In the genomic region with DNA sequence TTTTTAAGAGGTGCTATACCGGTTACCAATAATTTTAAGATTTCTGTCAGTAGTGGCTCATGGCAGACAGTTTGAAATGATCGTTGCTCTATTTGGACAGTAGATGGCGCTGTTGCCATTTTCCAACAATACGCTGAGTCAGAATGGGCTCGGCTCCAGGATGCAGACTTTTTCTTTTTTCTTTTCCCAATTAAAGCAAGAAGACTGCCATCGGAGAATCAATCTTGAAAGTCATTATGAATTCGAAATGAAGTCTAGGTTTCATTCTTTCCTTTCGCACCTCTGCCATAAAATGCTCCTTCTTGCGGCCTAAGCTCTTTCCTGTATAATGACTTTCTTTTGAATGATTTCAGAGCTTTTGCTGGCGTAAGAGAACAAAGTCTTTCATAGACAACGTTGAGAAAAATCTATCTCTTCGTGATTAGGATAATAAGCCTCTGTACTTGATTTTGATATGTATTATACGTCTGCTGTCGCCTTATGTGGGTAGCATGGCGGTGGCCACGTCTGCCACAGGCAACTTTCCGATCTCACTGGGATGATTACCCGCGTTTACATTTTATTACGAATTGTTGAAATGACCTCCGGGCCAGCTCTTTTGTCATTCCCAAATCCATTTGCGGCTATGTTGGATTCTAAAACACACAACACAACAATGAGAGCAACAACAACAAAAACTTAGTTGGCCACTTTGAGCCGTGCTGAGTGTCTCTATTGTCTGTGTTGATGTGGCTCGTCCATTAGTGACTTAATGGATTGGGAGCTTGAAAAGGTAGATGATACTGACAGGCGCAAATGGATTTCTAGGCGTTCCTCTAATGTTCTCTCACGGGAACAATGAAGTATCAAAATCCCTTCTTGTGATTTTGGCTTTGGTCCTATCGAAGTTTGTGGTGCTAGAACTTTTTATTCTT, we compare ENCODE assay signal across 8 mouse cellular contexts. TPM values are rescaled to one million over a fixed set of nuclear protein-coding genes. Genes with fewer than 3 reads are reported as not detected.
A peak's percentile ranks its signal among the peaks of the same experiment; 100 is the strongest.
DNase-seq lines count a peak whose midpoint lies in the region; ATAC-seq and TF ChIP-seq lines count a peak whose summit lies in the region.

No protein-coding gene starts in this region.

- H3K4me2 ChIP-seq in hindbrain, postnatal 0 days (ENCODE audit: low read depth, low read length): peak overlapping the region; percentile 59

- peak; percentile 84 for ATAC-seq in frontal cortex, adult (ENCODE audit: low TSS enrichment)
- peak; percentile 56; the same call in 1 of the 2 replicates for ATAC-seq in hindbrain, postnatal 0 days

- DNase-seq in kidney, adult 18-20 months: peak; percentile 45
- DNase-seq in kidney, adult 11 months: no peak
- DNase-seq in cerebellum, adult 9-10 months: peak; percentile 44
- peak; percentile 90 for DNase-seq in hindbrain, postnatal 0 days (ENCODE audit: low spot score)
- DNase-seq in left cerebral cortex, adult 18-20 months (ENCODE audit: low spot score in 2 of 2): peak; percentile 71
- DNase-seq in right cerebral cortex, postnatal 14 days: peak; percentile 68

- no peaks in the 10 kb centered on the region for H3K9me3 ChIP-seq in hindbrain, postnatal 0 days (ENCODE audit: low read length)
- H3K9me3 ChIP-seq in megakaryocyte, embryonic 14.5 days: no peaks in the 10 kb centered on the region

- no peaks in the 10 kb centered on the region for H3K36me3 ChIP-seq in hindbrain, postnatal 0 days (ENCODE audit: insufficient read depth, low read length)
- no peaks in the 10 kb centered on the region for H3K36me3 ChIP-seq in megakaryocyte, embryonic 14.5 days (replicated peaks; ENCODE audit: low read length)

- peak; percentile 84 for TF ChIP-seq CTCF in hindbrain, postnatal 0 days (IDR thresholded peaks at IDR 0.05; ENCODE audit: low read depth)

- no peaks in the 10 kb centered on the region for H3K4me1 ChIP-seq in hindbrain, postnatal 0 days (ENCODE audit: insufficient read depth, low read length)
- no peaks in the 10 kb centered on the region for H3K4me1 ChIP-seq in megakaryocyte, embryonic 14.5 days

- H3K27ac ChIP-seq in hindbrain, postnatal 0 days: peak overlapping the region; percentile 20; the same call in 1 of the 2 replicates

- 17% methylated on average over 28 of the region's 28 CpGs for WGBS in hindbrain, postnatal 0 days

- peak overlapping the region; percentile 30 for H3K4me3 ChIP-seq in hindbrain, postnatal 0 days (ENCODE audit: low read length)
- H3K4me3 ChIP-seq in megakaryocyte, embryonic 14.5 days (replicated peaks): peak overlapping the region; percentile 53

- no peaks in the 10 kb centered on the region for H3K27me3 ChIP-seq in hindbrain, postnatal 0 days (ENCODE audit: insufficient read depth, low read length)
- no peaks in the 10 kb centered on the region for H3K27me3 ChIP-seq in megakaryocyte, embryonic 14.5 days (replicated peaks)

- 0 out of 2 replicates have a peak overlapping the region, but pooled peaks have one; percentile 9 for H3K9ac ChIP-seq in hindbrain, postnatal 0 days (replicated peaks; ENCODE audit: low read length)

RNA-seq across cellular contexts. Expression of a gene that starts 36.2 kb away (rescaled TPM):
- total RNA-seq in hindbrain, postnatal 0 days (2014; rRNA removed): 1.3 and 1.4 TPM in 2 replicates
- polyA plus RNA-seq in hindbrain, postnatal 0 days (2015; fragmentation: Nextera tagmentation; extraction: Ambion mirVana): 2.8 and 3.1 TPM in 2 replicates
- 1 to 10 TPM in 1 of 2 experiments, under 1 TPM in 1; 0.73 to 1.5 TPM for total RNA-seq in left cerebral cortex, adult 18-20 months (2021)
- polyA plus RNA-seq in megakaryocyte, embryonic 14.5 days (2012; ENCODE audit: insufficient read depth, low replicate concordance): not detected in 2 replicates
